Mouse (Mus musculus) thymus, adult 2 months (tissue): ENCODE results near the gene Stk19.

Source experiments
- CTCF ChIP-seq: fragments of 200-500 bp; IDR thresholded peaks from 2 replicates; pipeline ENCODE4 v1.5.1; 2012; ENCODE audit warnings: mild to moderate bottlenecking, control low read depth, low read length, moderate library complexity, borderline replicate concordance; ENCODE audit not compliant: control insufficient read depth, poor library complexity, insufficient read depth; ENCODE audit errors: extremely low read depth
- POLR2A ChIP-seq: fragments of 200-500 bp; IDR thresholded peaks from 2 replicates; pipeline ENCODE4 v1.6.1; 2012; ENCODE audit warnings: mild to moderate bottlenecking, low read length, control low read depth, moderate library complexity; ENCODE audit not compliant: control insufficient read depth, poor library complexity, insufficient read depth; ENCODE audit errors: extremely low read depth

DNA sequence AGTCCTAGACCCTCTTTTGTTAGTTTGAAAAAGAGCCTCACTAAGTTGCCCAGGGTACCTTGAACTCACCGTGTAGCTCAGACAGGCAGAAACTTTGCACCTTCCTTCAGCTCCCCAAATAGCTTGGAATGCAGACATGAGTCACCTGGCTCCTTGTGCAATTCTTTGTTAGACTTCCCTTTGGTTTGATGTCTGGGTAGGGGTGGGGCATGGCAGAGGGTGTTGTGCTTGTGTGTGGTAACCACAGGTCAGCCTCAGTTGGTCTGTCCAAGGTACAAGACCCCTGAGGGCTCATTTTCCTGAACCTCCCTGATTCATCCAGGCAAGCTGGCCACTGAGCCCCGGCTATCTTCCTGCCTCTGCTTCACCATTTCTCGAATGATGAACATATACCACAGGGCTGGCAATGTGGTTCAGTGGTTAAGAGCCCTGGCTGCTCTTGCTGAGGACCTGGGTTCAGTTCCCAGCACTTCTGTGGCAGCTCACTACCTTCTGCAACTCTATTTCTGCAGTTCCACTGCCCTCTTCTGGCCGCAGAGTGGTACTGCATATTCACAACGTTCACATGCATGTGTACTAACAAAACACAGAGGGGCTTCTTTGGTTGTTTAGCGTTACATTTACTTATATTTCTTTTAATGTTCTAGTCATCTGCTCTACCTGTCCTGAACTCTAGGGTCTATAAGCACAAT is 31.7 kb downstream of the Stk19 start:
- peak; percentile 32; the same call in 1 of the 2 replicates for TF ChIP-seq CTCF
- no peak for TF ChIP-seq POLR2A
